Mouse (Mus musculus): ENCODE measurements around the gene Tyms. TPM values are rescaled to one million over a fixed set of nuclear protein-coding genes. Genes with fewer than 3 reads are reported as not detected.

The Tyms gene
- 19.0 and 26.2 TPM in 2 replicates for polyA plus RNA-seq (2012)

GRCm38 (mm10) chr5:30072825-30073821, at the start of gene Tyms:
Tyms (minus strand) TSS chr5:30073617.

GRCm38 (mm10) chr5:30105668-30106300, 32.4 kb upstream of the Tyms start, which contains the start of gene 3110082J24Rik:
3110082J24Rik (minus strand) TSS chr5:30106086.

GRCm38 (mm10) chr5:30104841-30105667, 31.6 kb upstream of the Tyms start, which contains the start of gene Garem2:
Garem2 (plus strand) TSS chr5:30105161.

GRCm38 (mm10) chr5:30012726-30013503, 60.5 kb downstream of the Tyms start, which contains the start of gene Il6:
Il6 (plus strand) TSS chr5:30013114.

Other genes starting within 250 kb of the Tyms start
- gene Il6, start 60.5 kb downstream of the Tyms start, polyA plus RNA-seq (2012), result 0.17 TPM in 1 of 2 replicates, not detected in the other
- 0.02 and 0.15 TPM in 2 replicates for gene Garem2, start 31.5 kb upstream of the Tyms start, polyA plus RNA-seq (2012)
- not detected in 2 replicates for gene 3110082J24Rik, start 32.5 kb upstream of the Tyms start, polyA plus RNA-seq (2012)
- gene Hadha, start 81.5 kb upstream of the Tyms start, polyA plus RNA-seq (2012), result 36.5 and 39.9 TPM in 2 replicates
- 33.1 and 37.9 TPM in 2 replicates for gene Hadhb, start 81.6 kb upstream of the Tyms start, polyA plus RNA-seq (2012)
- gene Adgrf3, start 132.1 kb upstream of the Tyms start, polyA plus RNA-seq (2012), result 0.03 and 0.11 TPM in 2 replicates
- gene Selenoi, start 159.0 kb upstream of the Tyms start, polyA plus RNA-seq (2012), result 0.73 and 1.8 TPM in 2 replicates
- gene Drc1, start 207.8 kb upstream of the Tyms start, polyA plus RNA-seq (2012), result 0.03 TPM in 1 of 2 replicates, not detected in the other

Data from megakaryocyte-erythroid progenitor cell, adult 5 weeks (primary cell).